Mouse (Mus musculus) retina, adult 2 months (tissue): ENCODE results near the gene Nfe2l3.
A peak's percentile ranks its signal among the peaks of the same experiment; 100 is the strongest.

Experiments
- DNase-seq: peaks from one replicate; pipeline ENCODE4 v3.0.0-alpha.2; 2012; ENCODE audit warnings: low read depth, low spot score

Nfe2l3 gene

GRCm38 (mm10) chr6:51442191-51442835, 9.8 kb downstream of the Nfe2l3 start:
- DNase-seq: no peak

- no peak for DNase-seq
Measured at GRCm38 (mm10) chr6:51452927-51453503, 20.5 kb downstream of the Nfe2l3 start.

- DNase-seq: no peak
Measured at GRCm38 (mm10) chr6:51454949-51455348, 22.5 kb downstream of the Nfe2l3 start.

GRCm38 (mm10) chr6:51456198-51456597, 23.7 kb downstream of the Nfe2l3 start:
- no peak for DNase-seq

- DNase-seq: no peak
Measured at GRCm38 (mm10) chr6:51457283-51457682, 24.8 kb downstream of the Nfe2l3 start.

- no peak for DNase-seq
Measured at GRCm38 (mm10) chr6:51457770-51458387, 25.4 kb downstream of the Nfe2l3 start.

GRCm38 (mm10) chr6:51458925-51459312, 26.4 kb downstream of the Nfe2l3 start:
- DNase-seq: no peak

- no peak for DNase-seq
Measured at GRCm38 (mm10) chr6:51459313-51460020, 27.0 kb downstream of the Nfe2l3 start.

GRCm38 (mm10) chr6:51460021-51460360, 27.5 kb downstream of the Nfe2l3 start:
- DNase-seq: no peak

- no peak for DNase-seq
Measured at GRCm38 (mm10) chr6:51460363-51460762, 27.9 kb downstream of the Nfe2l3 start.

GRCm38 (mm10) chr6:51467649-51468048, 35.2 kb downstream of the Nfe2l3 start:
- DNase-seq: no peak

- peak; percentile 75 for DNase-seq
Measured at GRCm38 (mm10) chr6:51468891-51469561, 36.6 kb downstream of the Nfe2l3 start.

GRCm38 (mm10) chr6:51469715-51470310, 37.3 kb downstream of the Nfe2l3 start, which contains the start of gene Hnrnpa2b1:
Hnrnpa2b1 (minus strand) TSS chr6:51469894.
- DNase-seq: peak; percentile 100

- DNase-seq: no peak
Measured at GRCm38 (mm10) chr6:51470311-51471178, 38.1 kb downstream of the Nfe2l3 start, which contains the start of gene Cbx3. Cbx3 (plus strand) TSS chr6:51470360.

- DNase-seq: no peak
Measured at GRCm38 (mm10) chr6:51471179-51471505, 38.7 kb downstream of the Nfe2l3 start.

- no peak for DNase-seq
Measured at GRCm38 (mm10) chr6:51471782-51472181, 39.3 kb downstream of the Nfe2l3 start.

- no peak for DNase-seq
Measured at GRCm38 (mm10) chr6:51472213-51472612, 39.7 kb downstream of the Nfe2l3 start.

- no peak for DNase-seq
Measured at GRCm38 (mm10) chr6:51479136-51479731, 46.8 kb downstream of the Nfe2l3 start.

GRCm38 (mm10) chr6:51481548-51481947, 49.1 kb downstream of the Nfe2l3 start:
- no peak for DNase-seq

GRCm38 (mm10) chr6:51483861-51484260, 51.4 kb downstream of the Nfe2l3 start:
- no peak for DNase-seq
